In genomic region chr7:100862828-100863638, GRCm38 (mm10) we compare ENCODE assay signal across 8 mouse cellular contexts. TPM values are rescaled to one million over a fixed set of nuclear protein-coding genes. Genes with fewer than 3 reads are reported as not detected.
A peak's percentile ranks its signal among the peaks of the same experiment; 100 is the strongest.
DNase-seq lines count a peak whose midpoint lies in the region; ATAC-seq and TF ChIP-seq lines count a peak whose summit lies in the region.

Gene Relt (minus strand): TSS chr7:100863446.

- H3K4me2 ChIP-seq in hindbrain, embryonic 11.5 days (replicated peaks; ENCODE audit: low read depth, low read length), result peak within 1 kb of the TSS; percentile 72
- peak within 1 kb of the TSS; percentile 99 for H3K4me2 ChIP-seq in lung, postnatal 0 days (replicated peaks; ENCODE audit: low read depth, low read length)

- DNase-seq in NIH3T3 (ENCODE audit: low read depth), result peak; percentile 96
- peak; percentile 94 for DNase-seq in cerebellum, adult 9-11 months
- DNase-seq in frontal cortex, adult 2 months (ENCODE audit: extremely low spot score in 1 of 2, low spot score in 1 of 2), result peak; percentile 77 to 91
- peak; percentile 99 for DNase-seq in hindbrain, embryonic 11.5 days (ENCODE audit: low spot score)
- DNase-seq in layer of hippocampus, postnatal 10 days (ENCODE audit: low spot score in 2 of 2), result peak; percentile 95
- peak; percentile 96 for DNase-seq in lung, postnatal 0 days (ENCODE audit: low spot score)
- peak; percentile 81 for DNase-seq in ovary, postnatal 10 days (ENCODE audit: low spot score)
- DNase-seq in thymus, postnatal 0 days (ENCODE audit: low spot score), result peak; percentile 97

- peak within 1 kb of the TSS; percentile 71 for H3K9ac ChIP-seq in hindbrain, embryonic 11.5 days (ENCODE audit: low read depth, low read length)
- peak within 1 kb of the TSS; percentile 52 for H3K9ac ChIP-seq in lung, postnatal 0 days (replicated peaks; ENCODE audit: low read depth)

- no peaks in the 10 kb centered on the region for H3K27me3 ChIP-seq in hindbrain, embryonic 11.5 days (ENCODE audit: control insufficient read depth, insufficient read depth, low read length)
- H3K27me3 ChIP-seq in lung, postnatal 0 days (replicated peaks; ENCODE audit: insufficient read depth, low read length), result no peaks in the 10 kb centered on the region

- no peak for TF ChIP-seq EP300 in lung, postnatal 0 days (IDR thresholded peaks at IDR 0.05)

- H3K4me3 ChIP-seq in hindbrain, embryonic 11.5 days (ENCODE audit: low read depth, low read length), result peak within 1 kb of the TSS; percentile 61
- H3K4me3 ChIP-seq in lung, postnatal 0 days (ENCODE audit: low read depth, low read length), result peak within 1 kb of the TSS; percentile 64

- ATAC-seq in hindbrain, embryonic 11.5 days (ENCODE audit: low FRiP score), result peak; percentile 94
- ATAC-seq in lung, postnatal 0 days, result peak; percentile 94

- under 1% methylated on average over 91 of the region's 91 CpGs for WGBS in hindbrain, embryonic 11.5 days
- WGBS in lung, postnatal 0 days, result 2% methylated on average over 64 of the region's 91 CpGs

- peak; percentile 86 for TF ChIP-seq CTCF in lung, postnatal 0 days (IDR thresholded peaks at IDR 0.05)

- no peaks in the 10 kb centered on the region for H3K36me3 ChIP-seq in hindbrain, embryonic 11.5 days (ENCODE audit: control insufficient read depth, insufficient read depth, low read length)
- no peaks in the 10 kb centered on the region for H3K36me3 ChIP-seq in lung, postnatal 0 days (ENCODE audit: insufficient read depth, low read length)

- peak within 1 kb of the TSS; percentile 68 for H3K27ac ChIP-seq in hindbrain, embryonic 11.5 days (ENCODE audit: low read depth, low read length)
- H3K27ac ChIP-seq in lung, postnatal 0 days (ENCODE audit: low read length), result peak within 1 kb of the TSS; percentile 66

- 0 out of 2 replicates have a peak, but pooled peaks cover 2% of the 10 kb centered on the region for H3K4me1 ChIP-seq in hindbrain, embryonic 11.5 days (replicated peaks; ENCODE audit: control insufficient read depth, insufficient read depth, low read length)
- H3K4me1 ChIP-seq in lung, postnatal 0 days (ENCODE audit: insufficient read depth, low read depth, low read length), result no peaks in the 10 kb centered on the region

- no peaks in the 10 kb centered on the region for H3K9me3 ChIP-seq in hindbrain, embryonic 11.5 days (ENCODE audit: control insufficient read depth, low read length)
- H3K9me3 ChIP-seq in lung, postnatal 0 days (ENCODE audit: low read length), result no peaks in the 10 kb centered on the region

RNA-seq across cellular contexts. Expression of gene Relt, which starts in this region (rescaled TPM):
- polyA plus RNA-seq in frontal cortex, adult 2 months (2012; rRNA removed), result 12.2 and 12.4 TPM in 2 replicates
- polyA plus RNA-seq in hindbrain, embryonic 11.5 days (2014; fragmentation: Nextera tagmentation; extraction: Ambion mirVana), result 1.4 and 2.0 TPM in 2 replicates
- 1 to 10 TPM; 8.1 to 9.7 TPM for total RNA-seq in layer of hippocampus, postnatal 10 days (2021)
- 2.8 and 3.8 TPM in 2 replicates for polyA plus RNA-seq in lung, postnatal 0 days (2015; fragmentation: Nextera tagmentation; extraction: Ambion mirVana)
- 12.3 and 12.9 TPM in 2 replicates for polyA plus RNA-seq in thymus, postnatal 0 days (2015; fragmentation: Nextera tagmentation; extraction: Ambion mirVana)

Comparison
In these comparisons a context has a peak if more than half of its experiments do, and no peak if none do; other contexts are left out.
1. Peak in every context shown above with its lines: DNase-seq, ATAC-seq, H3K4me3 ChIP-seq and H3K27ac ChIP-seq.